Mouse (Mus musculus): Measurements from ENCODE around the gene Irgm1.

GRCm38 (mm10) chr11:48902021-48902420 lies 30.5 kb upstream of the Irgm1 start, which contains the start of gene Gm5431:
- TF ChIP-seq CTCF (IDR thresholded peaks at IDR 0.05; ENCODE audit: borderline replicate concordance, extremely low read depth, insufficient read depth, insufficient read length) (no peak), POLR2A (IDR thresholded peaks at IDR 0.05; ENCODE audit: borderline replicate concordance, extremely low read depth, insufficient read depth, insufficient read length, poor library complexity, severe bottlenecking) (no peak)
